Mouse (Mus musculus) urinary bladder, postnatal 0 days (tissue): ENCODE measurements around the gene Map4k5. TPM values are rescaled to one million over a fixed set of nuclear protein-coding genes. Genes with fewer than 3 reads are reported as not detected.

Experiments used
- microRNA counts: library from miRNA; unstranded; fragments of <30 nt; microRNA quantifications from one replicate; lab custom pipeline; 2016
- microRNA-seq: library from miRNA; unstranded; fragments of <30 nt; microRNA quantifications from one replicate; pipeline ENCODE4, GENCODE M21; 2016
- polyA plus RNA-seq: library from polyadenylated mRNA; unstranded; fragments of >200 nt; fragmentation: Nextera tagmentation; extraction: Ambion mirVana; gene quantifications from 2 replicates; pipeline ENCODE4 v1.2.1, GENCODE M21; 2015

Map4k5 gene
- 20.9 and 23.9 TPM in 2 replicates for polyA plus RNA-seq

DNA sequence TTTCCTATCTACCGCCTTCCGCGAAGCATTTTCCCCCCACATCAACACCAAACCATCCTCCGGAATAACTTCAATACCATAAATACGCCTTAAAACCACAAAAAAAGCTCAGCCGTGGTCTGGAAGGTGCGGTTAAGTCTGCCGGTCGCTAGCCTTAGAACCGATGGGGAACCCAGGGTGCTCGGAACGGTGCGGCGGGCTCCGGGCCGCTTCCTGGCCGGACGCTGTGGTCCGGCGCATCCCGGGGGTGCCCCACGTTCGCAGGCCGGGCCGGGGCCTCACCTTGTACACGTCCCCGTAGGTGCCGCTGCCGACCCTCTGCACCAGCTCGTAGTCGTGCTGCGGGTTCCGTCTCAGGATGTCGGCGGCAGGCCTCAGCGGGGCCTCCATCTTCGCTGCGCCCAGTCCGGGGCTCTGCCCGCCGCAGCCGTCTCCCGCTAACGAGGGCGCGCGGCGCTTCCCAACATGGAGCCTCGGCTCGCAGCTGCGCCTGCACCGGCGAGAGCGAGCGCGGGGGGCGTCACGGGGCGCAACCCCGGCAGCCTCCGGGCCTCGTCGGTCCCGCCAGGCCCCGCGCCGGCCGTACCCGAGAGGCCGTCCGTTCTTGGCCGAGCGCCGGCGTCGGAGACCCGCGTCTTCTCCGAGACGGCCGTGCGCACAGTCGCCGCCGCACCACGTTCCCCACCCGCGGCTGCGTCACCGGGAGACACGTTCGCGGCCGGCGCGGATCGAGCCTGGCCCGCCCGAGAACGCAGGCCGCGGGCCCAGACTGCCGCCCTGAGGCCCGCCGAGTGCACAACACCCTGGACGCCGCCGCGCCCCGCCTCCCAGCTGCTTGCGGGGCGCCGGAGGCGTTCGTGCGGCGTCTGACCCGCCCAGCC lies at the start of gene Map4k5, which contains the start of gene Atl1:
Gene Map4k5, minus strand, starts transcription at position 830 of the 881 bp plus-strand sequence.
Gene Atl1, plus strand, starts transcription at position 244 of the 881 bp plus-strand sequence.

DNA sequence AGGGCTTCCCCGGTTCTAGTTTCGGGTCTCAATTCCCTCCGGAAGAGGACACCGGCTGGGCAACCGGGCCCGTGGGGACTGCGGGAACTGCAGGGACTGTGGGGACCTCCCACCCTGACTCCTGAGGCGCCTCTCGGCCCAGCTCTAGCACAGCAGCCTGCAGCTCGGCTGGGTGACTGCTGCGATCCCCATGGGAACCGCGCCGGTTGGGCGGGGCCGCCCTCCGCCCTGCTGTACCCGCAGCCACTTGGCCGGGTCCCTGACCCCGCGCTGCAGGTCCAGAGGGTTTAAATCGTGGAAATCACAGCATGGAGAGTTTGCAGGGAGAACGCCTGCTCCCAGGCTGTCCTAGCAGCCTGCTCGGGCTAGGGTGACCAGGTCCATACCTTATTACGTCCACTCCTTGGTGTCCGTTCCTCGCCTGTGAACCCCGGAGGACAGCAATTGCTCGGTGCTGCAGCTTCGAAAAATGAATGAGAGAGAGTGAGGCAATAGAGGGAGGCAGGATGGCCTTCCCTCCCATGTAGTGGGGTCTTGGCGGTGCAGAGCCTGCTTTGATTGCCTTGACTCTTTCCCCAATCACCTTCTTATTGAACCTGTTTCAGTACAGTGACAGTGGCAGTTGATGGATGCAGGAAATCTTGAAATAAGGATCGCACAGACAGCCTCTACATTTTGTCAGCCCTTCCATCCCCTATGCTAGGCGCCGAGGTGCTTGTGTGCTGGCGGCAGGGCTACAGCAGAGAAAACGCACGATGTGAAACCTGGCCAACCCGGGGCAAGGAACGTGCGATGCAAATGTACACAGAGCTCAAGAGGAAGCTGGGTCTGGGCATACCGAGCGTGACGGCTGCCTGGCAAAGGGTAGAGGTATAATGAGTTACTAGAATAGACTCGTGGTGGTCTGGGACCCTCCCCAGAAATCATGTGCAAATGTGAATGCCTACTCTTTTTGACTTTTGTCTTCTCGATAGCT lies 102.2 kb downstream of the Map4k5 start, which contains the start of gene Cdkl1:
Gene Cdkl1, minus strand, starts transcription at position 738 of the 976 bp plus-strand sequence.

MicroRNAs within 50 kb of the gene (microRNA counts, 519-probe panel; counts per million panel counts)
- microRNA mmu-miR-681 (lab: Ali Mortazavi, UCI): not detected

Small RNA genes lying within 50 kb of the gene (microRNA-seq; reads per million reads assigned to microRNA genes)
- gene Mir681: not detected

Other genes with a start within 250 kb of the Map4k5 start
- 5.0 and 5.6 TPM in 2 replicates for gene Sos2, start 211.3 kb downstream of the Map4k5 start, polyA plus RNA-seq
- 5.3 and 5.9 TPM in 2 replicates for gene L2hgdh, start 168.3 kb downstream of the Map4k5 start, polyA plus RNA-seq
- gene Atp5s, start 168.2 kb downstream of the Map4k5 start, polyA plus RNA-seq: 15.5 and 16.5 TPM in 2 replicates
- gene Cdkl1, start 101.9 kb downstream of the Map4k5 start, polyA plus RNA-seq: 6.3 and 8.5 TPM in 2 replicates
- 3.9 and 6.8 TPM in 2 replicates for gene Atl1, start 586 bp downstream of the Map4k5 start, polyA plus RNA-seq
- 5.1 and 5.2 TPM in 2 replicates for gene Sav1, start 93.8 kb upstream of the Map4k5 start, polyA plus RNA-seq
- gene Nin, start 220.5 kb upstream of the Map4k5 start, polyA plus RNA-seq: 6.9 and 8.1 TPM in 2 replicates